Mouse (Mus musculus): ENCODE measurements around the gene Olfr47.

GRCm38 (mm10) chr6:43196781-43197180, 34.5 kb upstream of the Olfr47 start, which contains the start of gene Olfr435:
- TF ChIP-seq ZC3H11A (IDR thresholded peaks at IDR 0.05; ENCODE audit: borderline replicate concordance, low read depth, low read length) (no peak), CHD2 (IDR thresholded peaks at IDR 0.05; ENCODE audit: low read depth, low read length) (no peak), MAFK (IDR thresholded peaks at IDR 0.05; ENCODE audit: insufficient read depth, low read depth, low read length) (no peak)

Data from ES-E14 (cell line).